Mouse (Mus musculus) thymus, postnatal 0 days (tissue): ENCODE measurements at regions not wholly inside any gene's neighbourhood (a gene's known extent, or its start where the extent isn't known, plus 50 kb on each side); places are given as distances from the start of the nearest gene placed in this dataset.
"Not testable (repeated sequence)": the region's sequence is repeated elsewhere in the genome, so short reads cannot be mapped to it uniquely, and the experiment has no call there.

Experiments used
- DNase-seq: peaks from one replicate; pipeline ENCODE4 v3.0.0-alpha.2; 2015; ENCODE audit warnings: low spot score

- DNase-seq: no peak
Measured at GRCm38 (mm10) chr14:45806726-45807280, 148.9 kb upstream of the Ddhd1 start.

GRCm38 (mm10) chr14:45807767-45808166 is 149.8 kb upstream of the Ddhd1 start:
- no peak for DNase-seq

DNA sequence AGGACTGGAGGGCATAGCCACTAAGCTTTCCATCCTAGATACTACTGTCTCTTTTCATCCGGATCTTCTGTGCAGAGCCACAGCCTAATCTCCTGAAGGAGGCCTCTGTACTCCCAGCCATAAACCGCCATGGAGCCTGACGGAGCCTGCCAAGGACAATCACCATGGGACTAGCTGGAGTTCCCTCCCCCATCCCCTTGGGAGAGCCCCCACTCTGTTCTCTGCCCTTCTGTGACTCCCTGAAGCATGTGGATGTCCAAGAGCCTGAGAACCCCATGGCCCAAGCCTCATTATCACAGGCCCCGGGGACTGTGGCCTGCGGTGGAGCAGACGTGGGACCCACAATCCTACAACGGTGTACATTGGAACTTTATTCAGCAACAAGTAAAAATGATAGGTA is 151.5 kb upstream of the Ddhd1 start:
- DNase-seq: no peak

DNA sequence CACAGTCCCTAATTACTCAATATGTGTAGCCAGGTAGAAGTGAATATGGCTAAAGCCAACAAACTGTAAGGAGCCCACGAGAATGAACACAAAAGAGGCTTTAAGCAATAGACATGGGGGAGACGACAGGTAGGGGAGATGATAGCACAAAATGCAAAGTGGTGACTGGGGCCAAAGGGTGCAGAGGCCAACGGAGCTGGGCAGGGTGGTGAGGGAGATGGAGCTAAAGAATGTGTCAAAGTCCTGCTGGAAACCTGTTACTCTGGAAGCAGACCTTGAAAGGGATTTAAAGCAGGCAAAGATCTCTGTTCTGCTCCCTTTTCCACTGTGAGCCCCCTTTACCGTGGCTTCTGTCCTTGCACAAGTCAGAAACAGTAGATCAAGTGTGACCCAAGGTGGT is 152.2 kb upstream of the Ddhd1 start:
- no peak for DNase-seq

GRCm38 (mm10) chr14:45810630-45811029 is 152.7 kb upstream of the Ddhd1 start:
- DNase-seq: no peak

GRCm38 (mm10) chr14:45815598-45815997 is 157.7 kb upstream of the Ddhd1 start:
- no peak for DNase-seq

GRCm38 (mm10) chr14:45816611-45817010 is 158.7 kb upstream of the Ddhd1 start:
- DNase-seq: not testable (repeated sequence)

DNA sequence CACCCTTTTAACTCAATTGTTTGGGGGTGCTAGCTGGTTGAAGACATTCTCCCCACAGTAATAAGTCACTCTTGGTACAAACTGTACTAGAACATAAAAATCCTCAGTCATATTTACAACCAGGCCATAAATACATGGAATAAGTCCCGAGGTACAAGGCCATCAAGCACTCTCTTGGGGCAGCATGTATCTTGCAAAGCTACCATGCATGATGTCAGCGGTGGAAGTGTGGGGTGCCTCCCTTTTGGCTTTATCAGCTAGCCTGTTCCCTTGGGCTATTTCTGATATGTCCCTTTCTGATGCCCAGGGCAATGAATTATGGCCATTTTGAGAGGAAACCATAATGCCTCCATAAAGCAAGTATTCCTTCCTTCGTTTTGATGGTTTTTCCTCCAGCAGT is 159.8 kb upstream of the Ddhd1 start:
- no peak for DNase-seq

DNA sequence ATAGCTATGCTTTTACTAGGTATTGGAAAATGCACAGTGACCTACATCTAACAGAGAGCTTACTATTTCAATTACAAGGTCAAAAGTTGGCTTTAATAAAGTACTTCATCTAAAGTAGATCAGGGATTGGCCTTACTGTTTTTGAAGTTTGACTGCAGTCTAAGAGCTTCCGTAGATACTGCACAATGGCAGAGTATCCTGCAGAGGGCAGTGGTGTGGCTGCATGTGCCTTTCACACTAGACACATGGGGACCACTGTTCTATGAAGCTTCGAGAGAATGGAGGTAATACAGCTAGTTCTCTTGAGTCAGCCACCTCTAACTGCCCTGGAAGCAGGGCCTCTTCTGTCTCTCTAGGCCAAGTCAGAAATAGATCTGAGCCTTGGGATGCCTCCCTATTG is 166.7 kb upstream of the Ddhd1 start:
- DNase-seq: no peak

DNA sequence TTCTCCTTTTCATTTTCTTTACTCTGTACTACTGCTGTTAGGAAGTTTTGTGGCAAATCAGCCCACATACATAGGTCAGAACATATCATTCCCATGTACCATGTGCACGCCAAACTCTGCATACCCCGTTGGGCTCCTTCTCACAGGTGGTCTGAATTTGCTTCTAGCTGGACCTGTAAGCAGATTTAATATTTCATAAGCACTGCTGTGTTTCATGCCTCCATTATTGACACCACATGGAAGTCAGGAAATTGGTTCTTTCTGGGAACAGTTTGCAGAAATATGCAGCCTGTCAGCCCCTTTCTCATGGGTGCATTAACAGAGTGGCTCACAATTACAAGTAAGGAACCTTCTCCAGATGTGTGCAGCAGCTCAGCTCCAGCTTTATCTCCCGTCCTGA is 168.1 kb upstream of the Ddhd1 start:
- DNase-seq: no peak

GRCm38 (mm10) chr14:45827096-45827495 is 169.2 kb upstream of the Ddhd1 start:
- no peak for DNase-seq

GRCm38 (mm10) chr14:45830457-45830856 is 172.5 kb upstream of the Ddhd1 start:
- DNase-seq: no peak

DNA sequence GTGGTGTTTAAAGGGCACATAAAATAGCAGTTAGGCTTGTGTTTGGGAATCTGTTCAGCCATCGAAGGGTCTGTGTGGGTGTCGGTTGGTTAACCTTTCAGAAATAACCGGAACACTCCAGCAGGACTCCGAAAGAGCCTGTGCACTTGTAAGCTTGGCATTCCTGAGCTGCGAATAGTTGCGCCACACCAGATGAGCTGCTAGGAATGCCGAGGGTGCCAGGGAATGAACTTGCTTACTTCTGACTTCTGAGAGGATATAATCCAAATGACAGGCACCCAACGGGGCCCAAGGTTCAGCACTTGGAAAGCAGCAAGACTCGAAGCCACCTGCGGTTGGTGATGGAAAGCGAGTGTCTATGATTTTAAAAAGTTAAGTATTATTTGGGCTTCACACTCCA is 179.1 kb upstream of the Ddhd1 start:
- no peak for DNase-seq

DNA sequence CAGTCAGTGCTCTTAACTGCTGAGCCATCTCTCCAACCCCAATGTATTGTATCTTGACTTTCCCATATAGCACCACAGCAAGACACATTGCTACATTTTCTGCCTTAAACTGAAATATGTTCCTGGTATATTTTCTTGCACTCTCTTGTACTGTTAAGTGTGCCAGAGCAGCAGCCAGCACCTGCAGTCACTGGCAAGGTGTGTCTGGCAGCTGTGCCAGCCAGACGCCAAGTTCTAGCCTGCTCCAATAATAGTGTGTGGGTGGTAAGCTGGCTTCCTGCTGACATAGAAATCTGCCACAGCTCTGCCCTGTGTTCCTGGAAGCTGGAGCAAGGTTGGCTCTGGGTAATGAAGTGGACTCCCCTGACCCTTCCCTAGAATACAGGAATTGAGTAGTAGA is 185.9 kb upstream of the Ddhd1 start:
- no peak for DNase-seq

- no peak for DNase-seq
Measured at GRCm38 (mm10) chr14:45850588-45850987, 192.6 kb upstream of the Ddhd1 start.

- DNase-seq: no peak
Measured at GRCm38 (mm10) chr14:45878428-45878827, 220.5 kb upstream of the Ddhd1 start.

GRCm38 (mm10) chr14:45920783-45921182 is 262.8 kb upstream of the Ddhd1 start:
- no peak for DNase-seq

DNA sequence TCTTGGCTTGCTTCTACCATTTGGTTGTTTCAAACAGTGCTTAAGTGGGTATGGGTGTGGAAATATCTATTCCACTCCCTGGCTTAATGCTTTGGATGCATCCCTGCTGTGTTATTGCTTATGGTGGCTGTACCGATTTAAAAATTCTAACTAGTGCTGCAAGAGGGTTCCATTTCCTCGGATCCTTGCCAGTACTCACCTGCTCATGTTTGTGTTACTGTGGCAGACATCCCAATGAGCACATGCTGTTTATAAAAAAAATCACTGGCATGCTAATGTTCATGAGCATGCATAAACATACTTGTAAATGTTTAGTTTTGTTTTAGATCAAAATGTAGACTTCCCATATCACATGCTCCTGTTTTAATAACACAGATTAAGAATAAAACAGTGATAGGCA is 285.6 kb upstream of the Ddhd1 start:
- no peak for DNase-seq

GRCm38 (mm10) chr14:45944101-45944500 is 286.2 kb upstream of the Ddhd1 start:
- DNase-seq: no peak

- DNase-seq: no peak
Measured at GRCm38 (mm10) chr14:45944506-45944905, 286.6 kb upstream of the Ddhd1 start.

GRCm38 (mm10) chr14:45956624-45957023 is 298.7 kb upstream of the Ddhd1 start:
- no peak for DNase-seq

DNA sequence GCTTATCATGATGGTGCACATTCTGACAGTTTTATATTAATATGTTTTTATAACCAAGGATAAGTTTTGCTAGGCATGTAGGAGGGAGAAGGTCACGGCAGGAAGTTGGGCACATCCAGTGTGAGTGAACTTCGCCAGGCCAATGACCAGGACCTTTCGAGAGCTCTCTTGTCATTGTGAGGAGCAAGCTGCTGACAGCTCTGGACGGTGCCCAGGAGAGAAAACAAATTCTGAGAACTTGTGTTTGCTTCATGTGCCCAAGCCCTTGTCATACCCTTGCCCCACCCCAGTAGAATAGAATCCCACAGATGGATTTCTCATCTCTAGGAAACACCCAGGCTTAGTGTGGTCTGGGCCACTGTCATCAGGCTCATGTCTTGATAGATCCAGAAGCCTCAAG is 304.5 kb upstream of the Ddhd1 start:
- no peak for DNase-seq

- DNase-seq: no peak
Measured at GRCm38 (mm10) chr14:45964043-45964442, 306.1 kb upstream of the Ddhd1 start.

- no peak for DNase-seq
Measured at GRCm38 (mm10) chr14:45983206-45983857, 325.4 kb upstream of the Ddhd1 start.
